Mouse (Mus musculus): ENCODE data around the gene Pxdn.

DNA sequence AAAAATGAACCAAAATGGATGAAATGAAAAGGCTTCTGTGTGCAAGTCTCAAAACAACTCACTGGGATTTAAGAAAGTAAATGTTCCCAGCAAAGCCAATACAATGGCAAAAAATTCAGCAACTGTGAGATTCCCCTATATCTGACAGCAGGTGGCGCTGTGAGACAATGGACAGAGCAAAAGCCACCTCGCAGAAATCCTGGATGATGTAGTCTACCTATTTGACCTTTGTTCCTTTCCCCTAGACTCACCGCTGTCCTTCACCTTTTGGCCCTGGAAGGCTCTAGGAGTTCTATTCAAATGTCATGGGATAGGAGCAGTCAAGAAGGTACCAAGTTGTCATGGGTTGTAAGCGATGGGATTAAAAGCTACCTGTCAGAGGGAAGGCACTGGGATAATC lies 112.8 kb downstream of the Pxdn start:
- TF ChIP-seq CTCF (IDR thresholded peaks at IDR 0.05; ENCODE audit: low read depth, low read length) = peak; percentile 12; the same call in 1 of the 2 replicates
- no peak for TF ChIP-seq POLR2A (IDR thresholded peaks at IDR 0.05; ENCODE audit: borderline replicate concordance, low read depth, low read length)
